Mouse (Mus musculus) regulatory T cell (primary cell): Measurements from ENCODE around the gene Col11a1.

Experiments used
- in situ Hi-C: fragments of 300-600 bp; cut with MboI, MseI; formaldehyde crosslinking; loops from one replicate; pipeline ENCODE4 v1.15.1; 2025; ENCODE audit warnings: high pct_unique_total_duplicates

Gene Col11a1

DNA sequence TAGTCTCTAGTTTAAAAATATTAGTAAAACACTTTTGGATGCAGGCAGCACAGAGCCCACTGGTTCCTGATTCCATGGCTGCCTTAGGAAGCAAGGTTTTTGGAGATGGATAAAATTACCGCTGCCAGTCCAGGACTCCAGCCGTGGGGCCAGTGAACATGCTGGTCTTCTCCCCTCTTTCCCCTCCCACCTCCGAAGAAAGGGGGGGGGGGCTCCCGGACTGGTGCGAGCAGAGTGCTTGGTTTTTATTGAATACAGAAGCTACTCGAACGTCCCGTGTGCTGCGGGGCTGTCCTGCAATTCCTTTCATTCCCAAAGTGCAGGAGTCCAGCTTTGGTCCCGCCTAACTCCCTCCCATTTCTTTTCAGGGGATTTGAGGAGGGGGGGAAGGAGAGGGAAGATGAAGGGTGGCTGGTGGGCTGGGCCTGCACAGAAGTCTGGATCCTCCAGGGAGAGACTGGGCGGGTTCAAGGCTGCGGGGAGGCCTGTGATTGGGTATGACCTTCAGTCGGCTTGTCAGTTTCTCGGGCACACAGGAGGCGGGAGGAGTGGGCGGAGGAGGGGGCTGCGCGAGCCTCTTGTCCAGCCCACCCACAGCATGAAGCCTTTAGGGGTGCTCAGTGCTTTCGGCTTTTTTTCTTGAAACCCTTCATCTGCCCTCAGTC is at the start of gene Col11a1:
Col11a1 (plus strand) TSS at position 570 of the 665 bp plus-strand sequence.
- in situ Hi-C loops, result no loop called here

DNA sequence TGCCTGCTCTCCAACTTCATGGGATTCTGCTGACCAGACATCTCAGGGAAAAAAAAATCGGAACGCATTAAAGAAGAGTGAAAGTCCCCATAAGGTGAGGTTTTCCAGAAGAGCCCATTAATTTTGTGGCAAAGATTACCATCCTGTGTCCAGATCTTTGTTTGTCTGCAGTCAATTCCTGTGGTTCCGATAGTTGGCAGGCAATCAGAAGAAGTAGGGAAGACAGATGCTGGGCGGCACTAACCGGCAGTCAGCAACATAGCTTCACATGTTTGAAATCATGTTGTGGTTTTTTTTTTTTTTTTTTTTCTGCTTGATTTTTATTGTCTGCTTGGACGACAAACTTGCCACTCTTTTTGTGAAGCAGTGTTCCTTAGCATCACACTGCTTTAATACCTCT is 39.4 kb upstream of the Col11a1 start:
- in situ Hi-C loops, result no loop called here

DNA sequence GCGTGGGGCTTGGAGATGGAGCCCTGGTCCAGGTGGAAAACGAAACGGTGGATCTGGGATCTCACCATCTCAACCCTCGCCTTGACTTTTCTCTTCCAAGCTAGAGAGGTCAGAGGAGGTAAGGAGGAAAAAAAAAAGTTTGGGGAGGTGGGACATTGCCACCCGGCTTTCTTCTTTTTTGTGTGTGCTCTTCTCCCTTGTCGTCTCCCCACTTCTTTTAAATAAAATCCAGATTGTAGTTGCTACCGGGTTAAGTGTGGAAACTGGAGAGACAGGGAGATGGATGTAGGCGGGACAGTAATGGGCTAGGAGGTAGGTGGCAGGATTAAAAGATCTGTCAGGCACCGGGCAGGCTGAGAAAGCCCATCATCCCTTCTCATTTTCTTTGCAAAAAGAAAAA is 546 bp downstream of the Col11a1 start:
- in situ Hi-C loops, result no loop called here

DNA sequence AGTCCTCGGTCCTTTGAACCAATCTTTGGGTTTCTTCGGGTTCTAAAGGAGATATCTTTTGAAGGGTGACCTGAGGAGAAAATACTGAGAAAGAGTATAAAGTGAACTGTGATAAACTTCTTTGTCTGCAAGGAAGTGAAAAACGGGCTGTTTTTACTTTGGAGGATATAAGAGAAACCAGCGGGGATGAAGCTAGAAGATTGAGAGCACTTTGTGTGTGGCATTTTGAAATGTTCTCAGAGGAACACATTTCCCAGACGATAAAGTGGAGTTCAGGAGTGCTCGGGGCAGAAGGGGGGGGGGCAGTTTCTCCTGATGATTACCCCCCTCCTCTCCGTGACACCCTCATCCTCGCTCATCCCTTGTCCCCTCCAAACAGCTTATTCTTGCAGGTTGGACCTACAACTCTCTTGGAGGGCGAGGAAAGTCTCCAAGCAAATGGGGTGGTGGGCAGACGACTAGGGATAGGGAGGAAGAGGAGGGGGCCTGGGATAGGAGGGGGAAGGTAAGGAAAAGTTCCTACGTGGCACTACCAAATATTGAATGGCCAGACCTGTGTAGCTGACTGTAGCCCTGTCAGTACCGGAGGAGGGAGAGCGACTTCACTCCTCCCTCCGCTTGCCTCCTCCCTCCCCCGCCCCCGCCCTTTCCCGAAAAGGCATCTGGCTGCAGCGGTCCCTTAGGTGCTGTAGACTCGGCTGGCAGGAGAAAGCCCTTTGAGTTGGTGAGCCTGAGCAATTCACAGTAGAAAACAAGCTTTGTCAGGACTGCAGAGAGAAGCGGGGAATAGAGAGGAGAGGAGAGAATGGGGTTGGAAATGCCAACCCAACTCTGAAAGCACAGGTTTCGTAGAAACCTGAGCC is 1.2 kb downstream of the Col11a1 start:
- in situ Hi-C loops, result no loop called here

DNA sequence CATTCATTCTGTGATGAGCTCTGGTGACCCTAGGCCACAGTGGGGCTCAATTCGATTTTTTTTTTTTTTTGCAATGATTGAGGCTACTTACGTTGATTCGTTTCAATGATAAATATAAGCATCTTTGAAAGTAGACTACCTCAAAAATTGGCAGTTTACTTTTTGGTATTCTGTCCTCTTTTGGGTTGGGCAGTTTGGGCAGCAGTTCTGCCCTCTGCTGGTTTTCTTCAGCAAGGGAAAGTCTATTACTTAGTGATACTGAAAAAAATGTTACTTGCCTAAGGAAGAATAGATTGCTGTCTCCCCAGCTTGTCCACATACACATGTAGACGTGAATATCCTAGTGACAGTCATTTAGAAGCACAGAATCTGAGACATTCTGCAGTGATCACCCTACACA is 2.0 kb downstream of the Col11a1 start:
- in situ Hi-C loops, result no loop called here

DNA sequence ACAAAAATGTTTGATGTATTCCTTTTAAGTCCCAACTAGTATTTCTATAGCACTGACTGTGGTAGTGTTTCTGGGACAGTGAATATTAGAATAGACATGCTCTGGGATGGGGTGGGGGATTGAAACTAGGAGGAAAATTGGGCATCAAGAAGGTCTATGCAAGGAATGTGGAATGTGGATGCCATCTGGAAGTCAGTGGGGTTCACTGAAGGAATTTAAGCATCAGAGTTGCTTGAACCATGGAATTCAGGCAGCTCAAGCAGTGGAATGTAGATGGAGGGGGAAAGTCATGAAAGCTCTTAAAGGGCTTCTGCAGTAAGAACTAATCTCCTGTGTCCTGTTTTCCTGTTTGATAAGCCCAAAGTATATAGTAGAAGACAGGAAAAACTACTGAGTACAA is 22.1 kb downstream of the Col11a1 start:
- in situ Hi-C loops, result no loop called here

DNA sequence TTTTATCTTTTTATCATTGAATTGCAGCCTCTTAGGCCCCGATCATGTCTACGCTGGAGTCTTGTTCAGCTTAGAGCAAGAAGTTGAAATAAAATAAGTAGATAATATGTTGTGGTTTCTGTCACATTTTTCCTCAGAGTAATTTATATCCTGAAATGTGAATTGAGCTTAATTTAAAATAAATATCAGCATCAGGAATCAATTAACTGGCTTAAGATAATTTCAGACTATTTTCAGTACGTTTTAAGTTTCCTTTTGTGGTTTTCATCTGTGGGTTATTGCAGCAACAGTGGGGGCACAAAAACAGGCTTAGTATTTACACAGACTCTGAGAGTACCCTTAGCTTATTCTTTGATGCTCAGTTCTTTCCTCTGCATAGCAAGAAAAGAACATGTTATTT is 23.2 kb downstream of the Col11a1 start:
- in situ Hi-C loops, result no loop called here

DNA sequence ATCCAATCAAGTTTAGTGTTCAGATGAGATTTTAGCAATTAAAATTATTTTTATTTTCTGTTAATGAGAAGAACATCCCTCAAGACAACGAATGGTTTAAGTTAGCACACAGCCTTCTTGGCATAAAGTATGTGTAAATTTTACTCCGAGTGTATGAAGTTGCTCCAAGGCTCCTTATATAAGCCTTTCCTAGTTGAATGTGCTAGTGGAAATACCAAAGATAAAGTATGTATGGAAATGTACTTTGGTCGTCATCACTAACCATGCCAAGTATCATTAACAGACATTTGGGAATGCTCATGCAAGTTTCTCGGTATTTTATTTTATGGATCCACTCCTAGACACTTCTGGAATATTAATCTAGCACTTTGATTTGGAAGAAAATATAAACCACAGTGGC is 34.8 kb downstream of the Col11a1 start:
- in situ Hi-C loops, result no loop called here

DNA sequence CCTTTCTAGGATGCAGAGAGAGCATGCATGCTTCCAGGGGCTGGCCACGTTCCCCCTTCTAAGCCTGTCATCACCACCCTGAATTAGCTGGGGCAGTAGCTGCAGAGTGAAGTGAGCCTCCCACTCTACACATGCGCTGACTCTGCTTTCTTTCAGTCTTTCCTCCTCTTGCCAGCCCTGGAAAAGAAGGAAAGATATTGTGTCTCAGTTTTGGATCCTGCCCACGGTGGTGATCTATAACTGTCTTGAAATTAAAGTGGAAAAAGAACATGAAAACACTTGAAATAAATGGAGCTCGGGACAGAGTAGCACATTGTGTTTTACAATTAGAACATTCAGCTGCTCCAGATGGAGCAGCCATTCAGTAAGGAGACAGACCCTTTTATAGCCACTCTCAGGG is 35.2 kb downstream of the Col11a1 start:
- in situ Hi-C loops, result no loop called here

DNA sequence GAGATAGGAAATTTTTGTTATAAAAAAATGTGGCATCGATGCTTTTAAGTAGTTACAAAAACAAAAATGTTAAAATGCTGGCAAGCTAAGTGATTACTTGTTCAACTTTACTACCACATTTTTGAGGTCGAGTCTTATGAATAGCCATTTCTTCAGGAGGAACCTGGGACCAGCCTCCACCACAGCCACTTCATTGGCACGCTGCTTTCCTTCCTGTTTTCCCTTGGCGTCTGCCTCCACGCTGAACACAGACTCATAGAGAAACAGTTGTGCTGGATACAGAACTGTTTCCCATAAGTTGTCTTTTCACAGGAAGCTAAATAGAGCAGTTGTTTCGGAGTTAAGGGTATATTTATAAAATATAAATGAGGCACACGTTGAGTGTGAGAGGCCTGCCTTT is 69.0 kb downstream of the Col11a1 start:
- in situ Hi-C loops, result no loop called here

DNA sequence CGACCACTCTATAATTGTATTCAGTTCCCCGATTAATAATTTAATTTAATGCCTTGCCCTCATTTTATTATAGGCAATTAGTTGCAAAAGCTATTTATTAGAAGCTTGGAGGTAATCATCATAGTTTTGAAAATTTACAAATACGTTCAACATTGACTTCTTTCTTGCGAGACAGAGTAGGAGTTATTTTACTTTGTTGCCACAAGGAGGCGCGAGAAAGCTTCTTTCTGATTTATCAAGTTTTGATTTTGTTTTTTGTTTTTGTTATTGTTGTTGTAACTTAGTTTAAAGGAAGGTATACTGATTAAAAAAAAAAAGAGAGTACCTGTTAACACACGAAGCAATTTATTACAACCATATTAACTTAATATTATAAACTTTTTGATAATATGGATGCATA is 76.8 kb downstream of the Col11a1 start:
- in situ Hi-C loops, result no loop called here

DNA sequence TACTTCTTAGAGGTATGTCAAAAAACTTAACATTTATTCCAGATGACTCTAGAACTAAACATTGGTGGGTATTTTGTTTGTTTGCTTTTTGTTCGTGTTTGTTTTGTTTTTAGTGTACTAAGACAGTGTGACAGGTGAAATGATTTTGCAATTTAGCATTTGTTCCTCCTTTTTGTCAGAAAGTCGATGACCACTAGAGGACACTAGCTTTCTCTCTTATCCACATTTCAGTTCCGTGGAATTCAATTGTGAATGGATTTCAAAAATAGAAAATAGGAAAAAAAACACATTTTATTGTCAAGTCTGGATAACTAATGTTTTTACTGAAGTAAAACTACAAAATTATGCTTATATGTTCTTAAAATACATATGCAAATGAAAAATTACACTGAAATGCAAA is 116.8 kb downstream of the Col11a1 start:
- in situ Hi-C loops, result no loop called here

DNA sequence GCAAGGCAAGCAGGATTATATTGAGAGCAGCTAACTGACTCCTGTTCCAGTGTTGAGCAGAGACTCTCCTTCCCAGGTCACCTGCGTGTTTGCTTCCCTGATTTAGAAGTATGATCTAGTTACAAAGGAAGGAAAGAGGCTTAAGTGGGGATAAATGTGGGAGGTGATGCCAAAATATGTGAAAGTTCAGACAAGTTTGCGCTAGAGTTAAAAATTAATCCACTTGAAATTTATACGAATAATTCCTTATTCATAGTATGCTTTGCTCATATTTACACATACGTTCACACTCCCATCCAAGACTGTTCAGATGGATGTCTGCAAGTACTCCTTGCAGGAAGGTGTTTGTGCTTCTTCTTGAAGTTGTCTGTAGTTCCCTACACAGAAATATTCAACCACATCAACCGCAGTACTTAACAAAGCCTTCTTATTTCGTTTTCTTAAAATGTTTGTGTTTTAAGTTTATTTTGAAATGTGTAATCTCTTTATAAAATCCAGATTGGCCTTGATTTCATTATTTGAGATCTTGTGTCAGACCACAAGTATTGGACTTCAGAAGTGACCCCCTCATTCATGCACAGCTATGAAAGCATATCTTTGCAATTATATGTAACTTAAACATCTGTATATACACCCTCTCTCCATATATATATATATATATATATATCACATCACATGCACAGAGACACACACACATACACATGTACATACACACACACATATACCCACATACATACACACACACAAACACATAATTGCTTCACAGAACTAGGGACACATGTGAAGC is 167.8 kb downstream of the Col11a1 start:
- in situ Hi-C loops, result no loop called here

DNA sequence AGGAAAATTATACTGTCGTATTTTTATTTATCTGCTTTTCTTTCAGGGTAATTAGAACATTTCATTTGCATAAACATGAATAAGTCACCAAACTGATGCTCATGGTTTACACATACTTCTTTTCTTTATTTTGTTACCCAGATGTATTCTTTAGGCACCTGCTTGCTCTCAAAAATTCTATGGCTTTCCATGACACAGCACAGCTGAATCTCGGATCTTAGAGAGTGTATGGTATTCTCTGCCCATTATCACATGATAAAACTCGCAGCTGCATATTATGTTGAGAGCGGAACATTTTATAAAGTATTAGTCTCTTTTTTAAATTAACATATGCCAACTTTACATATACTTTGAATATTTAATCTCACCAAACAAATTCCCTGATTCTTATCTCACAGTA is 181.9 kb downstream of the Col11a1 start:
- in situ Hi-C loops, result no loop called here

DNA sequence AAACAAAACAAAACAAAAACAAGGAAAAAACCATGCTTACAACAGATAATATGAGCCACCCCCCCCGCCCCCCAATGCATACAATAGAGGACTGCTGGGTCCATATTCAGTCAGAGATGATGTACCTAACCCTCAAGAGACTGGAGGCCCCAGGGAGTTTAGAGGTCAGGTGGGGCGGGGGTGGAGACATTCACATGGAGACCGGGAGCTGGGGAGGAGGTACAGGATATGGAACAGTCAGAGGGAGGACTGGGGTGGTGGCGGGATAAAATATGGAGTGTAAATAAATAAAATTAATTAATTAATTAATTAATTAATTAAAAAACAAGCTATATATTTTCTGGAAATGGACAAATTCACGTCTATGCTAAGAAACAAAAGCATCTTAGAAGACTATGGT is 185.8 kb downstream of the Col11a1 start:
- in situ Hi-C loops, result no loop called here

DNA sequence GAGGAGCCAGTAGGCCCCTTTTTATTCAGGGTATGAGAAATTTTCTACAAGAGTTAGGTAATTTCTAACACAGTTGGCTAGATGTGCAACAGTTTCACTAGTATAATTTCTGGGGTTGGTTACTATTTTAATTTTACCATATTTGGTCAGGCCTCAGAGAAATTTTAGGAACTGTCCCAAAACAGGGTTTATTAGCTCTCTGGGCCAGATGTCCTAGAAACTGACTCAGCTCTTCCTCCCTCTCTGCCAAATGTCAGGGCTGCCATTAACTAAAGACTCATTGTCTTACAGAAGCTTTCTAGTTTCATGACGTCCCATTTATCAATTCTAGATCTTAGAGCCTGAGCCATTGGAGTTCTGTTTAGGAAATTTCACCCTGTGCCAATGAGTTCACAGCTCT is 199.2 kb downstream of the Col11a1 start:
- in situ Hi-C loops, result no loop called here
